Mouse (Mus musculus): ENCODE results near the gene Mttp. TPM values are rescaled to one million over a fixed set of nuclear protein-coding genes. Genes with fewer than 3 reads are reported as not detected.

Gene Mttp
- polyA plus RNA-seq, 1 experiment from 2014 or later, result 7.0 TPM

- DNase-seq, result no peak
- H3K36me3 ChIP-seq (ENCODE audit: control insufficient read depth, insufficient read depth, low read length), result no peaks in the 10 kb centered on the region
Measured at GRCm38 (mm10) chr3:138083073-138083637, 61.6 kb downstream of the Mttp start.

GRCm38 (mm10) chr3:138078701-138079100, 66.1 kb downstream of the Mttp start:
- no peak overlapping the region for H3K4me2 ChIP-seq (ENCODE audit: low read length)
- H3K9ac ChIP-seq (replicated peaks; ENCODE audit: low read length), result no peak overlapping the region
- H3K36me3 ChIP-seq (ENCODE audit: control insufficient read depth, insufficient read depth, low read length), result no peaks in the 10 kb centered on the region
- no peaks in the 10 kb centered on the region for H3K4me1 ChIP-seq (ENCODE audit: control insufficient read depth, insufficient read depth, low read length)
- no peak overlapping the region for H3K4me3 ChIP-seq (replicated peaks; ENCODE audit: low read depth, low read length)
- ATAC-seq (ENCODE audit: low FRiP score, low TSS enrichment) (no peak), DNase-seq (no peak)
- H3K27me3 ChIP-seq (ENCODE audit: control insufficient read depth, insufficient read depth, low read length), result no peaks in the 10 kb centered on the region
- no peaks in the 10 kb centered on the region for H3K9me3 ChIP-seq (ENCODE audit: control insufficient read depth, low read length)
- WGBS, result 86% methylated on average over 1 of the region's 1 CpGs
- no peak overlapping the region for H3K27ac ChIP-seq (replicated peaks; ENCODE audit: low read depth, low read length)

More at GRCm38 (mm10) chr3:138083073-138083637, 61.6 kb downstream of the Mttp start:
- no peak overlapping the region for H3K27ac ChIP-seq (replicated peaks; ENCODE audit: low read depth, low read length)
- no peak overlapping the region for H3K4me2 ChIP-seq (ENCODE audit: low read length)
- H3K4me3 ChIP-seq (replicated peaks; ENCODE audit: low read depth, low read length), result no peak overlapping the region
- 81% methylated on average over 1 of the region's 1 CpGs for WGBS
- H3K4me1 ChIP-seq (ENCODE audit: control insufficient read depth, insufficient read depth, low read length), result no peaks in the 10 kb centered on the region
- H3K9me3 ChIP-seq (ENCODE audit: control insufficient read depth, low read length), result no peaks in the 10 kb centered on the region
- H3K9ac ChIP-seq (replicated peaks; ENCODE audit: low read length), result no peak overlapping the region
- no peaks in the 10 kb centered on the region for H3K27me3 ChIP-seq (ENCODE audit: control insufficient read depth, insufficient read depth, low read length)
- no peak for ATAC-seq (ENCODE audit: low FRiP score, low TSS enrichment)

GRCm38 (mm10) chr3:138077476-138078340, 67.1 kb downstream of the Mttp start:
- Histone ChIP-seq H3K27ac (replicated peaks; ENCODE audit: low read depth, low read length) (no peak overlapping the region), H3K4me1 (ENCODE audit: control insufficient read depth, insufficient read depth, low read length) (no peaks in the 10 kb centered on the region), H3K9me3 (ENCODE audit: control insufficient read depth, low read length) (no peaks in the 10 kb centered on the region), H3K4me2 (ENCODE audit: low read length) (no peak overlapping the region), H3K27me3 (ENCODE audit: control insufficient read depth, insufficient read depth, low read length) (no peaks in the 10 kb centered on the region), H3K4me3 (replicated peaks; ENCODE audit: low read depth, low read length) (no peak overlapping the region), H3K9ac (replicated peaks; ENCODE audit: low read length) (no peak overlapping the region), H3K36me3 (ENCODE audit: control insufficient read depth, insufficient read depth, low read length) (no peaks in the 10 kb centered on the region)
- ATAC-seq (ENCODE audit: low FRiP score, low TSS enrichment) (no peak), DNase-seq (no peak)
- WGBS, result 86% methylated on average over 11 of the region's 11 CpGs

- WGBS, result 54% methylated on average over 8 of the region's 8 CpGs
Measured at GRCm38 (mm10) chr3:138075209-138075608, 69.6 kb downstream of the Mttp start.

GRCm38 (mm10) chr3:138074214-138074613, 70.6 kb downstream of the Mttp start:
- no peak overlapping the region for H3K27ac ChIP-seq (replicated peaks; ENCODE audit: low read depth, low read length)
- 0 out of 2 replicates have a peak, but pooled peaks have one; percentile 24 for ATAC-seq (ENCODE audit: low FRiP score, low TSS enrichment)
- H3K4me1 ChIP-seq (ENCODE audit: control insufficient read depth, insufficient read depth, low read length), result peaks cover 9% of the 10 kb centered on the region; the same call in 1 of the 2 replicates
- H3K4me3 ChIP-seq (replicated peaks; ENCODE audit: low read depth, low read length), result no peak overlapping the region
- 91% methylated on average over 1 of the region's 1 CpGs for whole genome bisulfite sequencing
- H3K36me3 ChIP-seq (ENCODE audit: control insufficient read depth, insufficient read depth, low read length), result no peaks in the 10 kb centered on the region
- H3K9ac ChIP-seq (replicated peaks; ENCODE audit: low read length), result no peak overlapping the region
- H3K9me3 ChIP-seq (ENCODE audit: control insufficient read depth, low read length), result no peaks in the 10 kb centered on the region
- no peak overlapping the region for H3K4me2 ChIP-seq (ENCODE audit: low read length)
- no peaks in the 10 kb centered on the region for H3K27me3 ChIP-seq (ENCODE audit: control insufficient read depth, insufficient read depth, low read length)
- no peak for DNase-seq

More at GRCm38 (mm10) chr3:138075209-138075608, 69.6 kb downstream of the Mttp start:
- H3K4me2 ChIP-seq (ENCODE audit: low read length), result no peak overlapping the region
- H3K27ac ChIP-seq (replicated peaks; ENCODE audit: low read depth, low read length), result no peak overlapping the region
- no peaks in the 10 kb centered on the region for H3K36me3 ChIP-seq (ENCODE audit: control insufficient read depth, insufficient read depth, low read length)
- no peak overlapping the region for H3K4me3 ChIP-seq (replicated peaks; ENCODE audit: low read depth, low read length)
- peak; percentile 62; the same call in 1 of the 2 replicates for ATAC-seq (ENCODE audit: low FRiP score, low TSS enrichment)
- peaks cover 5% of the 10 kb centered on the region; the same call in 1 of the 2 replicates for H3K4me1 ChIP-seq (ENCODE audit: control insufficient read depth, insufficient read depth, low read length)
- H3K9ac ChIP-seq (replicated peaks; ENCODE audit: low read length), result no peak overlapping the region
- DNase-seq, result peak; percentile 71
- no peaks in the 10 kb centered on the region for H3K9me3 ChIP-seq (ENCODE audit: control insufficient read depth, low read length)
- H3K27me3 ChIP-seq (ENCODE audit: control insufficient read depth, insufficient read depth, low read length), result no peaks in the 10 kb centered on the region

- H3K9me3 ChIP-seq (ENCODE audit: control insufficient read depth, low read length), result no peaks in the 10 kb centered on the region
- H3K4me3 ChIP-seq (replicated peaks; ENCODE audit: low read depth, low read length), result no peak overlapping the region
- H3K36me3 ChIP-seq (ENCODE audit: control insufficient read depth, insufficient read depth, low read length), result no peaks in the 10 kb centered on the region
- peaks cover 12% of the 10 kb centered on the region for H3K4me1 ChIP-seq (ENCODE audit: control insufficient read depth, insufficient read depth, low read length)
- no peak overlapping the region for H3K9ac ChIP-seq (replicated peaks; ENCODE audit: low read length)
- no peak for ATAC-seq (ENCODE audit: low FRiP score, low TSS enrichment)
- WGBS, result 83% methylated on average over 10 of the region's 10 CpGs
- H3K27ac ChIP-seq (replicated peaks; ENCODE audit: low read depth, low read length), result no peak overlapping the region
- DNase-seq, result no peak
- no peak overlapping the region for H3K4me2 ChIP-seq (ENCODE audit: low read length)
- no peaks in the 10 kb centered on the region for H3K27me3 ChIP-seq (ENCODE audit: control insufficient read depth, insufficient read depth, low read length)
Measured at GRCm38 (mm10) chr3:138071476-138072073, 73.2 kb downstream of the Mttp start.

- H3K4me3 ChIP-seq (replicated peaks; ENCODE audit: low read depth, low read length), result no peak overlapping the region
- no peak overlapping the region for H3K9ac ChIP-seq (replicated peaks; ENCODE audit: low read length)
- H3K4me1 ChIP-seq (ENCODE audit: control insufficient read depth, insufficient read depth, low read length), result peaks cover 13% of the 10 kb centered on the region
- H3K27ac ChIP-seq (replicated peaks; ENCODE audit: low read depth, low read length), result no peak overlapping the region
- H3K9me3 ChIP-seq (ENCODE audit: control insufficient read depth, low read length), result no peaks in the 10 kb centered on the region
- no peak overlapping the region for H3K4me2 ChIP-seq (ENCODE audit: low read length)
- no peak for ATAC-seq (ENCODE audit: low FRiP score, low TSS enrichment)
- H3K27me3 ChIP-seq (ENCODE audit: control insufficient read depth, insufficient read depth, low read length), result no peaks in the 10 kb centered on the region
- no peaks in the 10 kb centered on the region for H3K36me3 ChIP-seq (ENCODE audit: control insufficient read depth, insufficient read depth, low read length)
- 7% methylated on average over 1 of the region's 1 CpGs for WGBS
- no peak for DNase-seq
Measured at GRCm38 (mm10) chr3:138071004-138071403, 73.8 kb downstream of the Mttp start.

GRCm38 (mm10) chr3:138069756-138070511, 74.8 kb downstream of the Mttp start:
- H3K27ac ChIP-seq (replicated peaks; ENCODE audit: low read depth, low read length), result no peak overlapping the region
- ATAC-seq (ENCODE audit: low FRiP score, low TSS enrichment), result no peak
- no peaks in the 10 kb centered on the region for H3K27me3 ChIP-seq (ENCODE audit: control insufficient read depth, insufficient read depth, low read length)
- H3K4me3 ChIP-seq (replicated peaks; ENCODE audit: low read depth, low read length), result no peak overlapping the region
- H3K4me1 ChIP-seq (ENCODE audit: control insufficient read depth, insufficient read depth, low read length), result peaks cover 15% of the 10 kb centered on the region
- no peak for DNase-seq
- no peaks in the 10 kb centered on the region for H3K36me3 ChIP-seq (ENCODE audit: control insufficient read depth, insufficient read depth, low read length)
- H3K4me2 ChIP-seq (ENCODE audit: low read length), result no peak overlapping the region
- 59% methylated on average over 18 of the region's 18 CpGs for WGBS
- no peak overlapping the region for H3K9ac ChIP-seq (replicated peaks; ENCODE audit: low read length)
- no peaks in the 10 kb centered on the region for H3K9me3 ChIP-seq (ENCODE audit: control insufficient read depth, low read length)
